Mouse (Mus musculus) lung, embryonic 15.5 days (tissue): ENCODE data around the gene Acads. TPM values are rescaled to one million over a fixed set of nuclear protein-coding genes. Genes with fewer than 3 reads are reported as not detected.
A peak's percentile ranks its signal among the peaks of the same experiment; 100 is the strongest.

Experiments
- ATAC-seq: fragments of 200-750 bp; cut with Nextera tagmentation; 2 replicates; pipeline ENCODE4 v1.8.0; 2017; ENCODE audit warnings: moderate number of reproducible peaks, borderline replicate concordance; ENCODE audit not compliant: low FRiP score, low TSS enrichment; ENCODE audit errors: extremely low read depth
- H3K27ac ChIP-seq: fragments of 300-500 bp; sonication (generic); 2 replicates; pipeline ENCODE4 v1.5.1; 2015; ENCODE audit warnings: moderate library complexity, mild to moderate bottlenecking, inconsistent platforms
- H3K27me3 ChIP-seq: fragments of 300-500 bp; sonication (generic); 2 replicates; pipeline ENCODE4 v1.6.1; 2015; ENCODE audit warnings: inconsistent platforms
- H3K36me3 ChIP-seq: fragments of 300-500 bp; sonication (generic); 2 replicates; pipeline ENCODE4 v1.6.1; 2015; ENCODE audit warnings: inconsistent platforms
- H3K4me1 ChIP-seq: fragments of 300-500 bp; sonication (generic); 2 replicates; pipeline ENCODE4 v1.6.1; 2015; ENCODE audit warnings: inconsistent platforms
- H3K4me2 ChIP-seq: fragments of 300-500 bp; sonication (generic); 2 replicates; pipeline ENCODE4 v1.6.1; 2015; ENCODE audit warnings: inconsistent platforms, mild to moderate bottlenecking, moderate library complexity
- H3K4me3 ChIP-seq: fragments of 300-500 bp; sonication (generic); 2 replicates; pipeline ENCODE4 v1.5.1; 2015; ENCODE audit warnings: mild to moderate bottlenecking, inconsistent platforms
- H3K9ac ChIP-seq: fragments of 300-500 bp; sonication (generic); 2 replicates; pipeline ENCODE4 v1.6.1; 2015; ENCODE audit warnings: inconsistent platforms
- H3K9me3 ChIP-seq: fragments of 300-500 bp; sonication (generic); 2 replicates; pipeline ENCODE4 v1.6.1; 2016; ENCODE audit warnings: inconsistent platforms
- WGBS: fragments of 180-500 bp; shearing (Covaris S2); methylation state at CpG from one replicate; pipeline ENCODE4 v1.1.7; 2015; 5-methylcytosine and 5-hydroxymethylcytosine counted together
- polyA plus RNA-seq: library from polyadenylated mRNA; unstranded; fragments of >200 nt; fragmentation: Nextera tagmentation; extraction: Ambion mirVana; gene quantifications from 2 replicates; pipeline ENCODE4 v1.2.1, GENCODE M21; 2015

The Acads gene
- polyA plus RNA-seq, 1 experiment from 2014 or later: 76.3 TPM

DNA sequence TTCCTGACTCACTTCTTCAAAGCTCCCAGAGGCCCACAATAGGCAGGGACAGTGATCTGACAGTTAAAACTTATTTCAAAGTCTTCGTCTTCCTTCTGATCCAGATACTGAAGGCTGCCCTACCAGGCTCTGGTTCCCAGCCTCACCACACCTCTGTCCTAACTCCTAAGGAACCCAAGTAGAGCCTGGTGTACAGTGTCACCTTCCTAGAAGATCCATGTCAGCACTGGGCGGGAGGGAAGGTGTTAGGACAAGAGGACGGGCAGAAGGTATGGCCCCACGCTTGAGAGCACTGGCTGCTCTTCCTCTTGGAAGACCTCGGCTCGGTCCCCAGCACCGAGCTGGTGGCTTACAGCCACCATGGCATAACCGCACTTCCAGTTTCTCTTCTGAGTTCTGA is 29.2 kb upstream of the Acads start:
- H3K27ac ChIP-seq: no peak overlapping the region
- no peak overlapping the region for H3K9ac ChIP-seq
- WGBS: 94% methylated on average over 8 of the region's 8 CpGs
- H3K36me3 ChIP-seq: peaks cover 63% of the 10 kb centered on the region
- no peaks in the 10 kb centered on the region for H3K27me3 ChIP-seq
- H3K4me2 ChIP-seq: no peak overlapping the region
- no peak for ATAC-seq
- no peaks in the 10 kb centered on the region for H3K9me3 ChIP-seq
- H3K4me3 ChIP-seq: no peak overlapping the region
- H3K4me1 ChIP-seq: peaks cover 15% of the 10 kb centered on the region

DNA sequence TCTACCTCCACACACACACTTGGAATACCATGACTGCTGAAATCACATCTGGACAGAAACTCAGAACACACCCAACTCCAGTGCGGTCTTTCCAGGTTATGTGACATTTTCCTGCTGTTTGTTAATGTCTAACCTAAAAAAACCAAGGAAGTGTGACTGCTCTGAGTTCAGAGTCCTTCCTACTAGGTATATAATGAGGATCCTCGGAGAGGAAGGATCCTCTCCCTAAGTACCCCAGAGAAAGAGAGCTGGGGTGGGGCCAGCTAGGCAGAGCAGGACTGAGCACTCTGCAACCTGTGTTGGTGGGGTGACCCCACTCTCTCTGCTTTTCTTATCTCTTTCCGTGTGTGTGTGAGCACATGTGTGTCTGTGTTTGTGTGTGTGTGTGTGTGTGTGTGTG is 28.2 kb upstream of the Acads start:
- H3K4me1 ChIP-seq: peaks cover 5% of the 10 kb centered on the region

DNA sequence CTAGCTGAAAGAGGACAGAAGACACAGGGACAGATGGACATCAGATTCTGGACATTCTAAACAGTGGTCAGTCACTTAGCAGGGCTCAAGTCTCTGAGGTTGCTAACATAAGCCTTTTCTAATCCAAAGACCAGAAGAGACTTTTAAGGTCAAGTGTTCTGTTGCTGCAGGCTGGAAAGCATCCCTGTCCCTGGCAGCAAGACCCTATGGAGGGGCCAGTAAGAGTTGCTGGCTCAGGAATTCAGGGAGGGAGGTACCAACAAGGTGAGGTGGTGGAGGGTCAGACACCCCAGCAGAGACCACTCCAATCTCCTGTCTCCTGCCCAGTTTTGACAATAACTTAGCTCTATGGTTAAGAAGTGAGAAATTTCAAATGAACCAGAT is 27.6 kb upstream of the Acads start:
- no peak overlapping the region for H3K27ac ChIP-seq
- no peak for ATAC-seq
- no peak overlapping the region for H3K9ac ChIP-seq
- no peak overlapping the region for H3K4me3 ChIP-seq
- no peaks in the 10 kb centered on the region for H3K27me3 ChIP-seq
- no peak overlapping the region for H3K4me2 ChIP-seq
- H3K36me3 ChIP-seq: peaks cover 62% of the 10 kb centered on the region
- H3K4me1 ChIP-seq: no peaks in the 10 kb centered on the region
- H3K9me3 ChIP-seq: no peaks in the 10 kb centered on the region

More for the DNA sequence above, 28.2 kb upstream of the Acads start:
- no peak for ATAC-seq
- Histone ChIP-seq H3K9me3 (no peaks in the 10 kb centered on the region), H3K4me3 (no peak overlapping the region), H3K27ac (no peak overlapping the region), H3K9ac (no peak overlapping the region), H3K27me3 (no peaks in the 10 kb centered on the region), H3K4me2 (no peak overlapping the region), H3K36me3 (peaks cover 62% of the 10 kb centered on the region)
- WGBS: 71% methylated on average over 3 of the region's 3 CpGs

DNA sequence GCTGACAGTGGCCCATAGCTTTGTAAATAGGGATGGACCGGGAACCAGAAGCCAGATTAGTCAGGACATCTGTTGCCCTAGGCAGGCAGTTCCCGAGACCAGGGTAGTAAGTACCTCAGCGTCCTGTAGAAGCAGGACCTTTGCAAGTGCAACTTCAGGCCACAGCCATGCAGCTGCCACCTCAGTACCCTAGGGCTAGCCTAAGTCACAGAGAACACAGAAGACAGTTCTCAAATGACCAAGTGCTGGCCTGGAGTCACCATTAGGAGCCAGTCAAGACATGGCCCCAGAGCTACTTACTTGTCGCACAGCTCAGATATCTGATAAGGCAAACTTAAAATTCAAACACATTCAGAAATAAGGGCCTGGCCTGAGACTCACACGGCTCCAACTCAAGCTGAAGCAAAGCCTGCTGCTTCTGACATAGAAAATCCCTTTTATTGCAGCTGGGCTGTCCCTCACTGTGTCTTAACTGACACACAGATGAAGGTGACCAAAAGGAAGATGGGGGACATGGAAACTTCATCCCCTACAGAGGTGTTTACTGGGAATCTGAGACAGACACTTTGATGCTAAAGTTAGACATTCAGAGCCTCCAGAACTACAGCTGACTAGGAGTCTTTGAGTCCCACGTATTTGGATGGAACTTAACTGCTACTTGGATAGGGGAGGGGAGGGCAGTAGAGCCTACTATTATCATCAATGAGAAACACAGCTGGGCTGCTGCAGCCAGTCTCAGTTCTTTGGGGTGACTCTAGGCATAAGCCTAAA is 27.0 kb upstream of the Acads start:
- H3K4me1 ChIP-seq: no peaks in the 10 kb centered on the region
- H3K9ac ChIP-seq: no peak overlapping the region
- ATAC-seq: no peak
- H3K27ac ChIP-seq: no peak overlapping the region
- no peaks in the 10 kb centered on the region for H3K27me3 ChIP-seq
- H3K4me3 ChIP-seq: no peak overlapping the region
- no peak overlapping the region for H3K4me2 ChIP-seq
- H3K36me3 ChIP-seq: peaks cover 61% of the 10 kb centered on the region
- no peaks in the 10 kb centered on the region for H3K9me3 ChIP-seq
- 71% methylated on average over 6 of the region's 6 CpGs for WGBS

DNA sequence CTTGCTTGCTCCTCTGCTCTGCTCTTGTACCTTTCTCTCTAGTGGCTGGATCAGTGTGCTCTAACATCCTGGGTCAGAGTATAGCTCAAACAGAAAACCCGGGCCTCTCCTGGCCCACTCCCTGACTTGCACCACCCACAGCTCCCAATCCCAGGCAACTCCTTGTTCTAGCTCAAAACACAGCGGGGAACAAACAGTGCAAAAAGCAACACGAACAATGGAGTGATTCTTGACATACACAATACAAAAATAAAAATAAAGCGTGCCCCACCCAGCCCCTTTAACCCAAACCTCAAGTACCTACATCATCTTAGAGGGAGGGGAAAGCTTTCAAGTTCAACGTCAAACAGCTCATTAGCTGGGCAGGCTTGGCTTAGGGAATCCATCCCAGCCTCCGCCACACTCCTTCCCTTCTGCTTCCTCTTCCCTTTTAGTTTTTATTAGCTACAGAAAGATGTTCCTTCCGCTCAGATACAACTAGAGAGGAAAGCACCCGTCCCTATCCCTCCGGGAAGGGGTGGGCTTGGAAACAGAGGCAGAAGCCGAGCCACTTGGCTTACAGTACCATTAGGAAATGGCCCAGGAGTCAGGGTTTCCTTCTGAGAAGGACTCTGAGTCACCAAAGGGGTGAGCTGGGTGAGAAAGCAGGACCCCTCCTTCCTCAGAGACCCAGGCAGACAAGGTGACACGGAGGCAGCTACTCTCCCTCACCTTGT is 26.3 kb upstream of the Acads start:
- no peak for ATAC-seq
- H3K4me3 ChIP-seq: no peak overlapping the region
- no peak overlapping the region for H3K4me2 ChIP-seq
- WGBS: 74% methylated on average over 11 of the region's 11 CpGs
- H3K9me3 ChIP-seq: no peaks in the 10 kb centered on the region
- peaks cover 53% of the 10 kb centered on the region for H3K36me3 ChIP-seq
- H3K4me1 ChIP-seq: no peaks in the 10 kb centered on the region
- no peak overlapping the region for H3K9ac ChIP-seq
- H3K27me3 ChIP-seq: no peaks in the 10 kb centered on the region
- no peak overlapping the region for H3K27ac ChIP-seq

DNA sequence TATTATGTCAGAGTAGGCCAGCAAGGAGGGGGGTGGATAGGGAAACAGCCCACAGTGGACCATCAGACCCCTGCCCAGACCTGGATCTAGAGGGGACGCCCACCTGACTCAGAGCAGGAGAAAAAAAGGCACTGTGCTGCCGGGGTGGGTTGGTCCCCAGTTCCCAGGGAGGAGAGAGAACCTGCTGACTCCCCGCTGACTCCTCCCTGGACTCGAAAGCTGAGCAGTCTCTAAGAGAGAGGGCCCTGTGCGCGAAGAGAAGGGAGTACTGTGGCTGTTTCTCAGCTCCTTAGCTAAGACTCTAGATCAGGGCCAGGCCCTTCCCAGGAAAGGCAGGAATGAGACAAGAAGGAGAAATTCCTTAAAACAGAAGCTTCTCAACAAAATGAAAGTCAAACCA is 25.3 kb upstream of the Acads start:
- Histone ChIP-seq H3K27me3 (no peaks in the 10 kb centered on the region), H3K36me3 (peaks cover 44% of the 10 kb centered on the region), H3K27ac (no peak overlapping the region), H3K4me1 (no peaks in the 10 kb centered on the region), H3K9me3 (no peaks in the 10 kb centered on the region), H3K4me2 (no peak overlapping the region), H3K9ac (no peak overlapping the region), H3K4me3 (no peak overlapping the region)
- ATAC-seq: no peak
- WGBS: 80% methylated on average over 6 of the region's 6 CpGs

DNA sequence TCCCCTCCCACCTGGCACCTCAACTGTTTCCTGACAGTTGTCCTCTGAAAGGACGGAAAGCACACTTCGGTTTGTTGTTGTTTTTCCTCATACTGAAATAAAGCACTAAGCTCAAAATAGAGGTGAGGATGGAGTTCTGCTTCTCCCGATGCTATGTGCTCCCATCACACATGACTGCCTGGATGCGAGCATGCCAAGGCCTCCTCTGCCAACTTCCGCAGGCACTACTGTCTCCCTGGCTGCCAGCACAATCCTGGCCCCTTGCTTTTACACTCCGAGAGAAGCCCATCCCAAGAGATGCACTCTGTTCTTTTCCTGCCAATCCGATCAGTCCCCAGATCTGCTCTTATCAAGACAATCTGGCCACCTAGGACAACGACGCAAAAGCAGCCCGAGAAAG is 24.4 kb upstream of the Acads start:
- no peak overlapping the region for H3K4me2 ChIP-seq
- ATAC-seq: no peak
- no peaks in the 10 kb centered on the region for H3K27me3 ChIP-seq
- WGBS: 66% methylated on average over 10 of the region's 10 CpGs
- no peak overlapping the region for H3K27ac ChIP-seq
- no peak overlapping the region for H3K9ac ChIP-seq
- H3K4me3 ChIP-seq: no peak overlapping the region
- H3K9me3 ChIP-seq: no peaks in the 10 kb centered on the region
- H3K4me1 ChIP-seq: no peaks in the 10 kb centered on the region
- peaks cover 36% of the 10 kb centered on the region for H3K36me3 ChIP-seq

DNA sequence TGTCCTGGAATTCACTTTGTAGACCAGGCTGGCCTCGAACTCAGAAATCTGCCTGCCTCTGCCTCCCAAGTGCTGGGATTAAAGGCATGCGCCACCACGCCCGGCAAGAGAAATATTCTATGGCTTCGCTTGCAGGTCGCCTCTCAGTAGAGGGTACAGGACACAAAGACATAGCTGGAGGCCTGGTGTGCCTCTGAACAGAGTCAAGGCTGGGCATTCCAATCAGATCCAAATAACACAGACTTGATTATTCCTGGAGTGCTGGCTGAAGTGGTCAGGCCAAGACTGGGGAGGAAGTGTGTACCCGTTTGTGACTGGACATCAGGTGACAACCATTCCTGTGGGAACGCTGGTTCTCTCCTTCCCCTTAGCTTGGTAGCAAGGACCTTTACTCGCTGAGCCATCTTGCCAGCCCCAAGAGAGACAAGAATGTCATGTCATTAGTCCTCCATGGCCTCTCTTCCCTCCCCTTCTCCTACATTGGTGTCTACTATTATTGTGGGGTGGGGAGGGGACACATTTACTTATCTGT is 23.1 kb upstream of the Acads start:
- H3K9me3 ChIP-seq: no peaks in the 10 kb centered on the region
- no peak overlapping the region for H3K4me2 ChIP-seq
- H3K27ac ChIP-seq: no peak overlapping the region
- H3K27me3 ChIP-seq: no peaks in the 10 kb centered on the region
- no peaks in the 10 kb centered on the region for H3K4me1 ChIP-seq
- H3K4me3 ChIP-seq: no peak overlapping the region
- WGBS: 90% methylated on average over 9 of the region's 9 CpGs
- peaks cover 23% of the 10 kb centered on the region for H3K36me3 ChIP-seq
- ATAC-seq: no peak
- H3K9ac ChIP-seq: no peak overlapping the region

DNA sequence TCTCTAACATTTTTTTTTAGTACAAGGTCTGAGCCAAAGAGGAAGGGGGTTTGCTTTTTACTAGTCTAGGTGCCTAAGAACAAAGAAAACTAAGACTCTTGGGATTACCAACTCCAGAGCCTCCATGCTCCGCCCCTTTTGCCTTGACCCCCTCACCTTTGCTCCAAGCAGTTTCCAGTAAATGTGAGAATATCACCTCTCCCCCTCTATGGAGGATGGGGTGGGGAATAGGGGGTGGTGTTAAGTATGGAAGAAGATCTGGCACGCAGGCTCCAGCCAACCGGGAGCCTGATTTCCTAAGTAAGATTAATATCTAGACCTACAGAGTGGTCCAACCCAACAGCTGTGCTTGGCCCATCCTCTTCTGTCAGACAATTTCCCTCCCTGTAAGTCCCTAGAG is 21.6 kb upstream of the Acads start:
- peaks cover 9% of the 10 kb centered on the region; the same call in 1 of the 2 replicates for H3K36me3 ChIP-seq
- no peaks in the 10 kb centered on the region for H3K27me3 ChIP-seq
- no peak overlapping the region for H3K9ac ChIP-seq
- no peak overlapping the region for H3K27ac ChIP-seq
- ATAC-seq: no peak; the same call in 1 of the 2 replicates
- no peak overlapping the region for H3K4me2 ChIP-seq
- 71% methylated on average over 3 of the region's 3 CpGs for WGBS
- H3K4me3 ChIP-seq: no peak overlapping the region
- H3K9me3 ChIP-seq: no peaks in the 10 kb centered on the region
- no peaks in the 10 kb centered on the region for H3K4me1 ChIP-seq

DNA sequence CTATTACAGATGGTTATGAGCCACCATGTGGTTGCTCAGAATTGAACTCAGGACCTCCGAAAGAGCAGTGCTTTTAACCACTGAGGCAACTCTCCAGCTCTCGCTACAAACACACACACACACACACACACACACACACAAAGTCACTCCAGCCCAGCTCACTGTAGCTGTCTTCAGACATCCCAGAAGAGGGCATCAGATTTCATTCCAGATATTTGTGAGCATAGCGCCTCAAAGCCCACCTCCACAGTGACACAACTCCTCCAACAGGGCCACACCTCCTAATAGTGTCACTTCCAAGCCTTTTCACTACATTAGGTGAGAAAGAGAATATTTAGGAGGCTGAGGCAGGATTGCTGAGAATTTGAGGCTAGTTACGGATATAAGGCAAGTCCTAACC is 20.0 kb upstream of the Acads start:
- H3K27me3 ChIP-seq: no peaks in the 10 kb centered on the region
- H3K9me3 ChIP-seq: no peaks in the 10 kb centered on the region
- ATAC-seq: no peak
- H3K4me1 ChIP-seq: no peaks in the 10 kb centered on the region
- H3K4me2 ChIP-seq: no peak overlapping the region
- no peak overlapping the region for H3K27ac ChIP-seq
- H3K36me3 ChIP-seq: no peaks in the 10 kb centered on the region
- no peak overlapping the region for H3K4me3 ChIP-seq
- 49% methylated on average over 4 of the region's 4 CpGs for WGBS
- no peak overlapping the region for H3K9ac ChIP-seq

DNA sequence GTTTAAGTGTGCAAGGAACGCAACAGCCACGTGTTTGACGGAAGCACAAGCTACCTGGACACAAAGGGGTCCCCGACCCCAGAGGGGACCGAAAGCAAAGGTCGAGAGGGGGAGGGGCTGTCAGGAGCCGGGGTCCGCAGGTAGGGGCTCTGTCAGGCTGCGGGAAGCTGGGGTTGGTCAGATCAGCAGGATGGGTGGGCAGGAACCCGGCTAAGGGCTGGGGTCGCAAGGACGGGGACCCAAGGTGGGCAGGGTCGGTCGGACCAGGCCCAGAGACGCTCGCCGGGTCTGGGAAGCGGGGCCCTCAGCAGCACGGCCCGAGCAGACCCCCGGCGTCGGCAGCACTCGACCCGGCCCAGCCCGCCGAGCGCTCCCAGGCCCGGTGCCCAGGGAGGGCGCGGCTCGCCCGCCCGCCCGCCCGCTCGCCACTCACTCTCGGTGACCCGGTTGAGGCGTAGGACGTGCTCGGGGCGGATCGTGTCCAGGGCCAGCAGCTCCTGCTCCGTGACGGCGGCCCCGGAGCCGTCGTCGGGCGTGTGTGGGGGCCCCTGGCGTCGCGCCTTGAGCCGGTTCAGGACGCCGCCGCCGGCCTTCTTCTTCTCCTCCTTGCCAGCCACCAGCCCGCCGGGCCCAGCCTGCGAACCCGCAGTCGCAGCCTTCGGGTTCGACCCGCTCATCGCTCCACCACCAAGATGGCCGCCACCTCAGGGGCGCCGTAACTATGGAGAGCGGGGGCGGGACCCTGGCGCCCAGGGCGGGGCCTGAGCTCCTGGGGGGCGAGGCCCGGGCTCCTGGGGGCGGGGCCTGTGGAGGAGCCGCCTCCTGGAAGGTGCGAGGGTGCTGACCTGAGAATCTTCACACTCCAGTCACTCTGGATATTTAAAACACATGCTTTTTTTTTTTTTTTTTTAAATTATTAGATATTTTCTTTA is 15.4 kb upstream of the Acads start, which contains the start of gene Unc119b:
Gene Unc119b, minus strand, starts transcription at position 742 of the 932 bp plus-strand sequence.
- Histone ChIP-seq H3K4me2 (peak within 1 kb of the TSS; percentile 96), H3K4me3 (peak within 1 kb of the TSS; percentile 84), H3K9me3 (no peaks in the 10 kb centered on the region), H3K9ac (peak within 1 kb of the TSS; percentile 85), H3K27ac (peak within 1 kb of the TSS; percentile 61; the same call in 1 of the 2 replicates), H3K27me3 (no peaks in the 10 kb centered on the region), H3K4me1 (peaks cover 16% of the 10 kb centered on the region), H3K36me3 (peaks cover 9% of the 10 kb centered on the region)
- under 1% methylated on average over 68 of the region's 81 CpGs for WGBS
- ATAC-seq: peak; percentile 94
